Mouse (Mus musculus) kidney, adult 2 months (tissue): ENCODE data around the gene Tmem246. TPM values are rescaled to one million over a fixed set of nuclear protein-coding genes. Genes with fewer than 3 reads are reported as not detected.

Source experiments
- DNase-seq: peaks from one replicate; pipeline ENCODE4 v3.0.0; 2021
- H3K27ac ChIP-seq: fragments of 200-500 bp; 2 replicates; pipeline ENCODE4 v1.5.1; 2012; ENCODE audit warnings: low read depth, low read length, control low read depth, inconsistent platforms; ENCODE audit not compliant: insufficient read depth
- H3K27me3 ChIP-seq: fragments of 200-500 bp; replicated peaks from 2 replicates; pipeline ENCODE4 v1.6.1; 2012; ENCODE audit warnings: mild to moderate bottlenecking, moderate library complexity, low read length, inconsistent platforms; ENCODE audit not compliant: control insufficient read depth, insufficient read depth
- H3K36me3 ChIP-seq: fragments of 200-500 bp; 2 replicates; pipeline ENCODE4 v1.6.1; 2012; ENCODE audit warnings: mild to moderate bottlenecking, moderate library complexity, low read length, inconsistent platforms; ENCODE audit not compliant: control insufficient read depth, insufficient read depth
- H3K4me1 ChIP-seq: fragments of 200-500 bp; 2 replicates; pipeline ENCODE4 v1.6.1; 2011; ENCODE audit warnings: low read length; ENCODE audit not compliant: control insufficient read depth, insufficient read depth
- H3K4me3 ChIP-seq: fragments of 200-500 bp; 2 replicates; pipeline ENCODE4 v1.5.1; 2011; ENCODE audit warnings: mild to moderate bottlenecking, low read depth, low read length, control low read depth; ENCODE audit not compliant: insufficient read depth
- CTCF ChIP-seq: fragments of 200-500 bp; conservative IDR thresholded peaks from 2 replicates; pipeline ENCODE4 v1.5.1; 2011; ENCODE audit warnings: low read depth, mild to moderate bottlenecking, control low read depth, low read length, moderate library complexity, mixed read lengths; ENCODE audit not compliant: insufficient read depth, insufficient read length
- POLR2A ChIP-seq: fragments of 200-500 bp; IDR thresholded peaks from one replicate; pipeline ENCODE4 v1.6.1; 2011; ENCODE audit warnings: low read depth, low read length, control low read depth
- WGBS: fragments of 180-500 bp; shearing (Covaris S2); methylation state at CpG from one replicate; pipeline ENCODE4 v1.1.7; 2018; 5-methylcytosine and 5-hydroxymethylcytosine counted together
- polyA plus RNA-seq: library from polyadenylated mRNA; depleted of rRNA; stranded (reverse); fragments of >200 nt; gene quantifications from 2 replicates; pipeline ENCODE4 v1.2.3, GENCODE M21; 2012

Tmem246 gene
- polyA plus RNA-seq, 1 experiment: 35.8 TPM

GRCm38 (mm10) chr4:49581256-49581655 lies 16.4 kb downstream of the Tmem246 start:
- no peak for TF ChIP-seq CTCF
- Histone ChIP-seq H3K36me3 (no peaks in the 10 kb centered on the region), H3K27me3 (no peaks in the 10 kb centered on the region), H3K4me1 (0 out of 2 replicates have a peak, but pooled peaks cover 6% of the 10 kb centered on the region), H3K27ac (no peak overlapping the region), H3K4me3 (no peak overlapping the region)
- no peak for DNase-seq
- WGBS: 64% methylated on average over 4 of the region's 4 CpGs

GRCm38 (mm10) chr4:49572194-49572593 lies 25.5 kb downstream of the Tmem246 start:
- no peaks in the 10 kb centered on the region for H3K27me3 ChIP-seq
- DNase-seq: no peak
- 83% methylated on average over 4 of the region's 4 CpGs for WGBS

GRCm38 (mm10) chr4:49567613-49568012 lies 30.1 kb downstream of the Tmem246 start:
- peak; percentile 59 for TF ChIP-seq CTCF
- TF ChIP-seq POLR2A: no peak
- DNase-seq: peak; percentile 88
- 14% methylated on average over 3 of the region's 3 CpGs for WGBS
- no peak overlapping the region for H3K27ac ChIP-seq
- no peaks in the 10 kb centered on the region; the same call in 1 of the 2 replicates for H3K4me1 ChIP-seq
- no peaks in the 10 kb centered on the region for H3K27me3 ChIP-seq
- H3K4me3 ChIP-seq: no peak overlapping the region
- H3K36me3 ChIP-seq: no peaks in the 10 kb centered on the region

More at GRCm38 (mm10) chr4:49572194-49572593, 25.5 kb downstream of the Tmem246 start:
- Histone ChIP-seq H3K36me3 (no peaks in the 10 kb centered on the region), H3K4me3 (no peak overlapping the region), H3K4me1 (no peaks in the 10 kb centered on the region; the same call in 1 of the 2 replicates), H3K27ac (no peak overlapping the region)
- no peak for TF ChIP-seq POLR2A
- TF ChIP-seq CTCF: no peak

- 36% methylated on average over 20 of the region's 20 CpGs for WGBS
- Histone ChIP-seq H3K27me3 (no peaks in the 10 kb centered on the region), H3K4me1 (peaks cover 15% of the 10 kb centered on the region; the same call in 1 of the 2 replicates), H3K36me3 (no peaks in the 10 kb centered on the region), H3K27ac (peak overlapping the region; percentile 47; the same call in 1 of the 2 replicates), H3K4me3 (no peak overlapping the region)
- peak; percentile 98 for DNase-seq
- no peak for TF ChIP-seq CTCF
- TF ChIP-seq POLR2A: no peak
Observed at GRCm38 (mm10) chr4:49559915-49560772, 37.5 kb downstream of the Tmem246 start.

- no peaks in the 10 kb centered on the region for H3K36me3 ChIP-seq
- TF ChIP-seq POLR2A: no peak
- no peak for TF ChIP-seq CTCF
- DNase-seq: no peak
- H3K27ac ChIP-seq: no peak overlapping the region
- WGBS: 90% methylated on average over 2 of the region's 2 CpGs
- peaks cover 15% of the 10 kb centered on the region for H3K4me1 ChIP-seq
- H3K27me3 ChIP-seq: no peaks in the 10 kb centered on the region
- no peak overlapping the region for H3K4me3 ChIP-seq
Observed at GRCm38 (mm10) chr4:49558181-49558580, 39.5 kb downstream of the Tmem246 start.

- Histone ChIP-seq H3K36me3 (no peaks in the 10 kb centered on the region), H3K4me1 (peaks cover 18% of the 10 kb centered on the region), H3K27ac (no peak overlapping the region), H3K4me3 (no peak overlapping the region), H3K27me3 (no peaks in the 10 kb centered on the region)
- DNase-seq: no peak
- TF ChIP-seq CTCF (no peak), POLR2A (no peak)
- 99% methylated on average over 7 of the region's 7 CpGs for WGBS
Observed at GRCm38 (mm10) chr4:49557375-49557774, 40.3 kb downstream of the Tmem246 start.

- H3K36me3 ChIP-seq: no peaks in the 10 kb centered on the region; the same call in 1 of the 2 replicates
- H3K27ac ChIP-seq: peak overlapping the region; percentile 25; the same call in 1 of the 2 replicates
- DNase-seq: peak; percentile 80
- no peaks in the 10 kb centered on the region for H3K27me3 ChIP-seq
- H3K4me1 ChIP-seq: peaks cover 8% of the 10 kb centered on the region
- H3K4me3 ChIP-seq: no peak overlapping the region
- TF ChIP-seq POLR2A (no peak), CTCF (no peak)
- WGBS: 27% methylated on average over 5 of the region's 5 CpGs
Observed at GRCm38 (mm10) chr4:49553380-49553779, 44.3 kb downstream of the Tmem246 start.
